Mouse (Mus musculus): Measurements from ENCODE around the gene Mitf. TPM values are rescaled to one million over a fixed set of nuclear protein-coding genes. Genes with fewer than 3 reads are reported as not detected.
A peak's percentile ranks its signal among the peaks of the same experiment; 100 is the strongest.

The Mitf gene
- total RNA-seq, 2 experiments from 2014 or later: 5.8 to 9.7 TPM

DNA sequence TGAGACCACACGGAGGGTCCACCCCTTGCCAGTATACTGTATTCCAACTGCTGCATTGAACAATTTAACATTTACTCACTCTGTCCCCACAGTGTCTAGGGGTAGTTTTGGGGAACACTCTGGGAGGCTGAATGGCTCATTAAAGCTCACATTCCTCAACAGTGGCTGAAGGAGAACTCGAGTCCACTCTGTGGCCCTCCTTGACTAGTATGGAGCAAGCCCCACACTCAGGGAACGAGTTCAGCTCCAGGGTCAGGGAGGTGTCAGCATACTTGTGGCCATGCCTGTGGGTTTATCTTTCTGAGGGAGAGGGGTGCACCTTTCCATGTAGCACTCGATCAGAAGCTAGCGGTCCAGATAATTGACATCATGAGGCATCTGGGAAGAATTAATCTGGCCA, 130.3 kb downstream of the Mitf start:
- no peak for ATAC-seq (replicated peaks; ENCODE audit: poor library complexity)

DNA sequence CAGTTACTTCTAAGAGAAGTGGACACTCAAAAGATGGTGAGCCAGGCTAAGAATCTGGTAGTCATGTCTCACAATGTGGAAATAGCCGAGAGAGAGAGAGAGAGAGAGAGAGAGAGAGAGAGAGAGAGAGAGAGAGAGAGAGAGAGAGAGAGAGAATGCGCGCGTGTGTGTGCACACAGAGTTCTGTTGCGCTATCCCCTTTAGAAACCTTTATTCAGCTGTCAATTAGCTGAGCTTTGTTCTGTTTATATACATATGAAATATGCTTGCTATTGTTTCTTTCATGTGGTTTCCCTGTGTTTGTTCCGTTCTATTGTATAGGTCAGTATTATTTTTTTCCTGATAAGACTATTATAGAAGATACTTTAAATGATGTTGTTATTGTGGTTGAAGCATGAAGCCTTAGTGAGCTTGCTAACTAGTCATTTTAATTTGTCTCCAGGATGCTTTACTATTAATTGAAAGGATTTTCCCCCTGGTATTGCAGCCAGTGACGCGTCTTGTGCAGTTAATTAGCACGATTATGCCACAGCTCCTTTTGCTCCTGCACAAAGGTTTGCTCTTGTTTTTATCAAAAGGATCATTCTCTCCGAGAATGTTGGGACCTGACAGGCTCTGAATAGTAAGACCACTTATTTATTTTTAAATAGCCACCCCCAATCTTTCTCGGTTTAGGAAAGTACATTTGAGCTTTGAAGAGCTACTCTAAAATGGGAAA, 131.2 kb downstream of the Mitf start:
- ATAC-seq (replicated peaks; ENCODE audit: poor library complexity): no peak

DNA sequence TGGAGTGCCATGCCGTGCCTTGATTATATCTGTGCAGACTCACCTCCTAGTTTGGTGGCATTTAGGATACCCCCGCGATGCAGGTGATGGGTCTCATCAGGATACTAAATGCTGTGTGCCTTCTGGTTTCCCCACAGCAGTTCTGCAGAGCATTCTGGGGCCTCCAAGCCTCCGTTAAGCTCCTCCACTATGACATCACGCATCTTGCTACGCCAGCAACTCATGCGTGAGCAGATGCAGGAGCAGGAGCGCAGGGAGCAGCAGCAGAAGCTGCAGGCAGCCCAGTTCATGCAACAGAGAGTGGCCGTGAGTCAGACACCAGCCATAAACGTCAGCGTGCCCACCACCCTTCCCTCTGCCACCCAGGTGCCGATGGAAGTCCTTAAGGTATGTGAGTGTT, 134.1 kb downstream of the Mitf start:
- no peak for ATAC-seq (replicated peaks; ENCODE audit: poor library complexity)

DNA sequence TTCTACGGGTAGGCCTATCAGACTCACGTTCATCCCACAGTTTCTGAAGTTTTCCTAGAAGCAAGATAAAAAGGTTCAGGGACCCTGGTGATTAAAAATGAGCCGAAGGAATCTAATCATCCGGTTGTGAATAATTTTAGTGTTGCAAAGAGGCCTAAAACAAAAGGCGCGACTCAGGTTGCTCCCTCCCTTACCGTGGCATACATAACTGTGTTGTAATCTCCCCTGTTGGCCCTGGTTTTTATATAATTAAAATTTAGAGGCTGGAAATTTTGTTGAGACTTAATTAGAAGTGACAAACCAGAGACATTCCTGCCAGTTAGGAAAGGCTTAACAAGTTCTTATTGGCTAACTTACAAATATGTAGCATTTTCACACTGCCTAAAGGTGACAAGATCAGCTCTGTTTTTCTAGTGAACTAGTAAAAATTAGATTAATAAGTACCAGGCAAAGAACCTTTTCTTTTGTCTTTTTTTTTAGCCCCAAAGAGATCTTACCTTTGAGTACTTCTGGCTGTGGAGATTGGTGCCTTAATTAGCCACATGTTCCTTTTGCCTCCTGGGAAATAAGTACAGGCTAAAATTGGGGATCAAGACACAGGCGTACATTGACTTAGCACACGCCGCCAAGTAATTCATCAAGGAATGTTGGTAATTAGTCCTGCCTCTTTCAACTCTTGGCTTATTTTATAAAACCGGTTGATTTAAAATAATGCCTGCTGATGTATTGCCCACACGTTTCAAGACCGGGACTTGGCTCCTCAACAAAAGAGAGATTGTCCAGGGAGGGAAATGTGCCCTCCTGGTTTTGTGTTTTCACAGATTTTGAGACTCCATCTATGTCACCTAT, 143.4 kb downstream of the Mitf start:
- ATAC-seq (replicated peaks; ENCODE audit: poor library complexity): no peak

DNA sequence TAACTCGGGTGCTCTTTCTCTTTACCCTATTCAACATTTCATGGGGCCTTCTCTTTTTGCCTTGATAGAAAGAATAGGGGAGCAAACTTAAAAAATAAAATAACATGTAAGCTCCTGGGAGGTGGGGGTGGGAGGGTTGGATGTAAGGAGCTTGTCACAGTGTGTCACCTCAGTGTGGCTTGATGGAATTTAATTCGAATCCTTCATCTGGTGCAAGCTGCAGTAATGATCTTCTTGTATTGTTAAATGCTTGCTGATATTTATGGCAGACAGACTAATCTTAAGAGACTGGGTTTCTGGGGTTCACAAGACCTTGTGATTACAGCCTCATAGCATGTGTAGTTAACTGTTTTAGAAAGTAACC, 144.0 kb downstream of the Mitf start:
- no peak for ATAC-seq (replicated peaks; ENCODE audit: poor library complexity)

DNA sequence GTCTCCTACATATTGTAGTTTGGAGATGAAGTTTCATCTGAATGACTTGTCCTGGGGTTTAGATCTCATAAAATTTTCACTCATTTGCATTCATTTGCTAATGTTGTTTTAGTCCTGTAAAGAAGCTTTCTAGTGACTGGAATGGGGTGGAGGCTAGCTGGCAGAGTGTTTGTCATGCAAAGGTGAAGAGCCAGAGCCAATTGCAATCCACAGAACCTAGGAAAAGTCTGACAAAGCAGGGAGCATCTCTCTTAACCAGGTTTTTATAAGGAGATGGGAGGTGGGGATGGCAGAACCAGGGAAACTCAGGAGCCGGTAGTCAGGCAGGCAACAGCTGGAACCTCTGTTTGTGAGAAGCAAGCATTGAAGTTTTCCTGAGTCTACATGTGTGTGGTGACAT, 144.9 kb downstream of the Mitf start:
- no peak for ATAC-seq (replicated peaks; ENCODE audit: poor library complexity)

DNA sequence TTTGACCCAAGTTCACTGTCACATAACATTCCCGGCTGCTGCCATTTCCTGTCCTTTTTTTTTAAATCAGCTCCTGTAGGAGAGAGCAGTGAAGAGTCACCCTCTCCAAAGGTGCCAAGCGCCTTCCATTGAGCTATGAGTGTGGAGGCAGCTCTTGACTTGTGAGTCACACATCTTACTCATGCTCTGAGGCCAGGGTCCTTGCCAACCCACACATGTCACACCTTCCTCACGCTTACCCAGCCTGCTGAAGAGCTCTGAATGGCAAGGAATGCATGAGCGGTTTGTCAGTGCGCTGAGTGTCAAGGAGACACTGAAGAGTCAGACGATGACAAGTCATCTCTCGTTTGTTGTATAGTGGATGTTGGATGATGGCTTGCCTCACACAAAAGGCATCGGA, 146.0 kb downstream of the Mitf start:
- no peak for ATAC-seq (replicated peaks; ENCODE audit: poor library complexity)

DNA sequence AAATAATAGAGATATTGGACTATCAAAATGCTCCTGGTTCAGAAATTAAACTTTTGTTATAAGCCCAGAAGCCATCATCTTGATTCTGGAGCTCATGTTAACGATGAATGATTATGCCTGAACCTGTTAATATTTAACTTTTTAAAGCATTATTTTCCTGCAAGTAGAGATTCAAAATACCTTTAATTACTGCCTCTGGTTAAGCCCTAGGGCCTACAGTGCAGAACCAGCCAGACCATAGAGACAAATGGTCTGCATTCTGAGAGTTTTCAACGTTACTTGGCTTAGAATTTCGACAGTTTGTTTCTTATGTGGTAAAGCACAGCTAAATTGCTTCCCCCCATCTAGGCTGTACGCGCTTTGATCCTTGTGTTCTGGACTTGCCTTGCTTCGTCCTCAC, 149.3 kb downstream of the Mitf start:
- no peak for ATAC-seq (replicated peaks; ENCODE audit: poor library complexity)

DNA sequence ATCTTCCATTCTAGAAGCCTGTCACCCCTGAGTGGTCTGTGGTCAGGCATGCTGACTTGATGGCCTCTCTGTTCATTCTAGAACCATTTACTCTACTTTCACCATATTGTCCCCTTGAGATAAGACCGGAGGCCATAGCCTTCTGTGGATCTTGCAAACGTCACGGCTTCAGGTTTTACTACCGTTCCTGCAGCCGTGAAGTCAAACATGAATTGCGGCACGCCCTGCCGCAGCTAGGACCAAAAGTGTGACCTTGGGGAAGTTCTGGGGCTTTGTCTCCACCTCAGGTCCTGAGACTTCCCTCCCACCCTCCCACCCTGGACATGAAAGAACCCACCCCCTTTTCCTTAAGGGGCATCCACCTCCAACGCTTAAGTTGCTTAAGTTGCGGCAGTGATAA, 149.8 kb downstream of the Mitf start:
- ATAC-seq (replicated peaks; ENCODE audit: poor library complexity): no peak

DNA sequence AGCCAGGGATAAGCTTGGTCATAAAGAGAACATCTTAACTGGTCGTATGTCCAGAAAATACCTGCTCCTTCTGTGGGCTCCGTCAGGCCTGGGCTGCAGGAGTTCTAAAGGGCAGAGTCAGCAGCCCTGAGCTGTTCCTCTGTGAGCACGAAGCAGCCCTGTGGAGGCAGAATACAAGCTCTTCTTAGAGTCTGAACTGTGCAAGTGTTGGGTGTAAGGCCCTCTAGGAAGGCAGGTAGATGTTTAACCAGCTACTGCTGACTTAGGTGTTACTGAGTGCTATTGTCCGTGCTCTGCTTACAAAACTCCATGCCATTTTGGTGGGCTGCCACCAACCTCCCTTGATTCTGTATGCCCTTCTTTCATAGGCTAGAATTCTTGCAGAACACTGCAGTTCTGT, 151.4 kb downstream of the Mitf start:
- ATAC-seq (replicated peaks; ENCODE audit: poor library complexity): no peak

DNA sequence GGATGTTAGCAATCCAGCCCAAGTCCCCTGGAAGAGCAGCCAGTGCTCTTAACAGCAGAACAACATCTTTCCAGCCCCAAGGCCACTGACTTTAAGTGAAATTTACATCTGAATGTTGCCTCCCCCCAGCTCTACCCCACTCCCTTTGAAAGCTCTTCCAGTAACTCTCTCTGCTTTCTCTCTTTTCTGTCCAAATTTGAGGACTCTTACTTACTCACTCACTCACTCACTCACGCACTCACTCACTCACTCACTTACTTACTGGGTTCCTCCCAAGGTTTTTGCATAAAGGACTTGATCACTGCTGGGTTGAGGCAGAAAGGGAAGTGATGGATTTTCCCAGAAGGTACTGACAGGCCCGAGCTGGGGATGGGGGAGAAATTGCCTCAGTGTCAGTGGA, 154.9 kb downstream of the Mitf start:
- ATAC-seq (replicated peaks; ENCODE audit: poor library complexity): no peak

DNA sequence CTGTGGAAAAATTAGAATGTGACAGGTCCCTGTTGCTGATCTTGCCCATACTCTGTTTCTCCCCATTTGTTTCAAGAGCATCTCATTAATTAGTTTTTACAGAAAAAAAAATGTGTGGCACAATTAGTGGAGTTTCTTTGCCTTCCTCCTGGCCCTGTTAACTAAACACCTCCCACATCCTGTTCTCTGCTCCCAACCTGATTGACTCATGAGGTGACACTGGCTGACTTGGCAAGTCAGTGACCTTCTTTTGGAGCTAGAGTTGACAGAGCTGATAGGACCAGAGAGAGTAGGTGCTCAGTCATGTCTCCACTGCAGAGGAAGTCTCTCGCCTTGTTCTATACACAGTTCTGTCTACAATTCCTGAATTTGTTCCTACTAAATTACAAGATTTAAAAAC, 155.5 kb downstream of the Mitf start:
- ATAC-seq (replicated peaks; ENCODE audit: poor library complexity): no peak

DNA sequence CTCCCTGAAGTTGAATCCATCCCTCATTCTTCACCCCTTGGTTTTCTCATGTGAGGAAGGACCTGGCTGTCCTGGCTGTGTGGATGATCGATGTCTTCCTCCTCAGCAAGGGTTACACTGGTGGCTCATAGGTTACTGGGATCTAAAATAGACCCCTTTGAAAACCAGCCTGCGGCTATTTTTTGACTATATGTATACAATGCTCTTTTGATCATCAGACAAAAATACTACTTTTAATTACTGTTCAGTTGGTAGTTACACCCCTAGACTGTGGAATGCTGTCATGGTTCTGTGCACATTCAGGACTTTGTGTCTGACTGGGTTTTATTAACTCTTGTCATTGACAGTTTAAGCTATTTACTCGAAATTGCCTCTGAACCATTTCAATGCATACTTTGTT, 157.9 kb downstream of the Mitf start:
- ATAC-seq (replicated peaks; ENCODE audit: poor library complexity): no peak

DNA sequence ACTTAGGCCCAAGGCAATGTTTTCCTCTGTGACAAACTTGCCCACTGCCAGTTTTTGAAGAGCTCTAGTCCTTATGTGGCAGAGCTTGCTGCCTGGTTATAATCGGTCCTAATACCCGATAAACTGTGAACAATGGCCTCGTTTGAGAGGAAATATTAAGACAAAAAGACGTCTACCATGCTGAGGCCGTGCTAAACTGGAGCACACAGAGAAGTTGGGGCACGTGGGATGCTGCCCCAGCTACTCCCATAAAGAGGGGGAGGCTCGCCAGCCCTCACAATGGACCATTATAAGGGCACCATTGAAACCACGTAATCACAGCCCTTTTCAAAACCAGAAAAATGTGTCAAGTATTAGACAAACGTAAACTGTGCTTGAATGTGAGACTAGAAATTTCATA, 174.8 kb downstream of the Mitf start:
- ATAC-seq (replicated peaks; ENCODE audit: poor library complexity): no peak

DNA sequence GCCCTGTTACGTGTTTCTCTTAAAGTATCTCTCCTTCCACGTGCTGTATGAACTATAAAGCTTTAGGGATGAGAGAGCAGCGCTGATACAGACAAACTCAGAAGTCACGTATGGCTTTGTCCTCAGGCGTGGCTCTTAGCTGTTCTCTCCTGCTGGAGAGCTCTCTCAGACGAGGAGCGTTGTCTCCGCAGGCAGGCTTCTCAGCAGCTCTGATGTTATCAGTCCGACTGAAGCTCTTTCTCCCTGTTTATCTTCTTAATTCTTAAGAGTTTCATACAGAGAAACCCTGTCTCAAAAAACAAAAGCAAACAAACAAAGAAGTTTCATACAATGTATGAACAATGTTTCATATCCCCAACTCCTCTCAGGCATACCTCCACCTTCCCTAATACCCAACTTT, 178.8 kb downstream of the Mitf start:
- ATAC-seq (replicated peaks; ENCODE audit: poor library complexity): no peak

DNA sequence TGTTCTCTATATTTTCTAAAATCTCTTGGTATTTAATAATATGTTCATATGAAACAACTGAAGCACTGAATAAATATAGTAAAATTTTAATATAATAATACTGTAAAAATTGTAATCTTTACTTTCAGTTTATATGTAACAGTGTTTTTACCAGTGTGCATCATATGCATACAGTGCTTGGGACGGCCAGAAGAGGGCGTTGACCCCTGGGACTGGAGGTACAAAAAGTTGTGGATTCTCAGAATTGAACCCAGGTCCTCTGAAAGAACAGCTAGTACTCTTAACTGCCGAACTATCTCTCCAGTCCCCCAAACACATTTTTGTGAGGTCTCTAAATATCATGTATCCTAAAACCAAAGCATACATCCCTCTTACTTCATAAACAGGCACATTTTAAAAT, 179.6 kb downstream of the Mitf start:
- ATAC-seq (replicated peaks; ENCODE audit: poor library complexity): no peak

DNA sequence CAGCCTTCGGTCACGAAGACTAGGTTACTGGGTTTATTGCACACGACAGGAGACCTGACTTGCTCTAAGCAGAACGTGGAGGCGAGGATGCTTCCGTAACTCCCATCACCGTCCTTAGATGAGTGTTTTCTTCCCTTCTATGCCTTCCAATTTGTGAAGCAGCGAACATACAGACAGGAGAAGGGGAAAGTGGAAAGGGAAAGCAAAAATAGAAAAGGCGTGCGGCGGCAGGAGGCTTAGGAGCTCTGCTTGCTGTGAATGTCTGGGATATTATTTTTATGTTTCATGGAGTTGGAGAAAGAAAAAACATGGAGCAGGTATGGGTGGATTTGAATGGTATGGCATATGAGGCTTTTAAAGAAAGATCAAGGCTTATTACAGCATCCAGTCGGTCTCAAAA, 186.7 kb downstream of the Mitf start:
- no peak for ATAC-seq (replicated peaks; ENCODE audit: poor library complexity)

DNA sequence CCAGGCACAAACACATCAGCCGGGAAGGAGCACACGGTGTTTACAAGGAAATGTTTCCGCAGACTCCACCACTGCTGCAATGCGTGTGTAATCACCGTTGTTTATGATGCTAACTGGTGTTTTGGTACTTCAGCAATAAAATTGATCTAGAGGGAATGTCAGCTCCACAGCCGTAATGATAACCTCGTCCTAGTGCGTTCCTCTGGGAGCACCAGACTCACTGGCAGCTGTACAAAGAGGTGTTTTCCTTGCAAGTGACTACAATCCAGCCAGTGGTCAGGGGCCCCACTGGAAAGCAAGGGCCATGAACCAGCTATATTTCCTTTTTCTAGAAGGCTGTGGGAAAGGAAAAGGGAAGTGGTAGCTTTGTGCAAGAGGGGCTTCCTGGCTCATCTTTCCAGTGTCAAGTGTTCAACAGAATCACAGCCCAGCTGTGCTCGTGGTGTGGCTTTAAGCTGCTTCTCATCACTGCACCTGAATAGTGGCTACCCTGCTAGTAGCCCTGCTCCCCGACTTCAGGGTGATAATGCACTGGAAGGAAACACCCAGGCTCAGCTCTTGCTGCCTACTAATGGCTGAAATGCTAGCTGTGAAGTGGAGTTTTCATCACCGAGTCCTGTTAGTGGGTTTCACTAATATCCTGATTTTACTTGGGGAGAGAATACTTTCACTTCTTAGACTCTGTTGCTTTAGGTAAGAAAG, 188.9 kb downstream of the Mitf start:
- ATAC-seq (replicated peaks; ENCODE audit: poor library complexity): peak; percentile 98

DNA sequence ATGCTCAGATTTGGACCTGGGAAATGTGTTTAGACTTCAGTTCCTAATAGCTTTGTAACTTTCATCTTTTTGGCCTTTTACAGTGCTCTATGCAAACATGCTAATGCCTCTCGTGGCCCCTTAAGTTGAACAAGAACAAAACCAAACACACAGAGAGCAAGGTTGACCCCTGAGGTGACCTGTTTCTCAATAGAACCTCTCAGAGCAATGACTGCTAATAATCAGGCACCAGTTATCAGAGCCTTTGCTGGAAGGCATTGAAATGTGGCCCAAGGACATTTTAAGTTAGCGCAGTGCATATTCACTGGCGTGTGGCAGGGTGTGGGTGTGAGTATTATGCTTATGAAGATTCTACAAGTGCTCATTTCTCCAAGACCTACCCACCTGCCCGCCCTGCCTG, 194.7 kb downstream of the Mitf start:
- no peak for ATAC-seq (replicated peaks; ENCODE audit: poor library complexity)

DNA sequence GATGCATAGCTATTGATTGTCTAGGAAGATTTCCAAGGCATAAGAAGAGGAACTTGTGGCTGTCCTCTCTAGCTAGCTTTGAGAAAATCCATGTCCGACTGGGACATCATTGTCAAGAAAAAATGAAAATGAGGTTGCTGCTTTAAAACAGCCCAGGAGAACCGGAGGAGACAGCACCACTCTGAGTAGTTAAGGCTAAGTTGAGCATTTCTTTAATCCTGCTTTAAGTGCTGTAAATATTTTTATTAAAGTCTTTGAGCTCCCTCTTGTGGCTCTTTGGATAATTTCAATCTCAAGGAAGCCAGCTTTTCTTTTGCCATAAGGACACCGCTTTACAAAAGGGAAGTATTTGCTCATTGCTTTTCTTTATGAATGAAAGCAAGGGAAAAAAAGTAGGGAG, 196.3 kb downstream of the Mitf start:
- peak; percentile 80 for ATAC-seq (replicated peaks; ENCODE audit: poor library complexity)

DNA sequence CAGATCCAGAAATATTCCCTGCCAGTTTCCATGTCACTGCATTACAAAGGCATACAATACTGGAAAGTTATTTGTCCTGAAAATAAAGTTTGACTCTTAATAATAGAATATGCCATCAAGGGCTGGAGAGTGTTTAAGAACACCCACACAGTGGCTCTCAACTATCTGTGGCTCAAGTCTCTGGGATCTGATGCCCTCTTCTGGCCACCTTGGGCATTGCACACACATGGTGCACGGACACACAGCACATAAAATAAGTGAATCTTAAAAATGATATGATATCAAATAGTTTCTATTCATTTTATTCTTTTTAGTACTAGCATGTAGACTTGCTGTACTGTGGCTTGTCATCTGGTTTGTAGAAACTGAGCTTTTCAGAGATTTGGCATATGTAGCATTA, 198.7 kb downstream of the Mitf start:
- ATAC-seq (replicated peaks; ENCODE audit: poor library complexity): peak; percentile 83

DNA sequence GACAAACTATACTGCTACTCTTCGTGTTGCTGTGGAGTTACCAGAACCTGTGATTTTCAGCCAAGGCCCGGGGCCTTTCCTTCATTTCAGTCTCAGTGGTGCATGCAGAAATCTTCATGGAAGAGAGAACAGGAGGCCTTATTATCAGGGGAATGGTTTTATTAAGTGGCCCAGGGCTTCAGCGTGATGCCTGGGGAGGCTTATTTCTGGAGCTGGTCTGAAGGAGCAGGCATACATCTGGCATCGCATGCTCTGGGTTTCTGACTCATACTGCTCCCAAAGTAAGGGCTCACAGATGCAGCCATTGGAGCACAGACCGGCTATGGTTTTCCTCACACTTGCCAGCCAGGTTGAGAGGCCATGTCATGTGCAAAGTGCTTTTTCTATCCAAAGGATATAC, 208.2 kb downstream of the Mitf start:
- ATAC-seq (replicated peaks; ENCODE audit: poor library complexity): no peak

Measured in megakaryocyte progenitor cell, adult 5-6 weeks (primary cell).